Mouse (Mus musculus) intestine, embryonic 14.5 days (tissue): ENCODE measurements around the gene Cgrrf1. TPM values are rescaled to one million over a fixed set of nuclear protein-coding genes. Genes with fewer than 3 reads are reported as not detected.

Source experiments
- ATAC-seq: fragments of 200-750 bp; cut with Nextera tagmentation; replicated peaks from 2 replicates; pipeline ENCODE4 v1.8.0; 2017; ENCODE audit warnings: low read depth, moderate number of reproducible peaks, moderate TSS enrichment, moderate library complexity; ENCODE audit not compliant: low FRiP score, low TSS enrichment
- DNase-seq: peaks from one replicate; pipeline ENCODE4 v3.0.0-alpha.2; 2018; ENCODE audit warnings: low spot score
- H3K27ac ChIP-seq: fragments of 300-500 bp; sonication (generic); 2 replicates; pipeline ENCODE4 v1.5.1; 2014; ENCODE audit warnings: low read depth, mild to moderate bottlenecking, control low read depth
- H3K27me3 ChIP-seq: fragments of 300-500 bp; sonication (generic); replicated peaks from 2 replicates; pipeline ENCODE4 v1.6.1; 2014; ENCODE audit warnings: low read length, control low read depth; ENCODE audit not compliant: control insufficient read depth, insufficient read depth
- H3K36me3 ChIP-seq: fragments of 300-500 bp; sonication (generic); 2 replicates; pipeline ENCODE4 v1.6.1; 2014; ENCODE audit warnings: low read length, control low read depth; ENCODE audit not compliant: control insufficient read depth, insufficient read depth
- H3K4me1 ChIP-seq: fragments of 300-500 bp; sonication (generic); replicated peaks from 2 replicates; pipeline ENCODE4 v1.6.1; 2014; ENCODE audit warnings: low read length, control low read depth, mixed read lengths; ENCODE audit not compliant: control insufficient read depth, insufficient read depth
- H3K4me2 ChIP-seq: fragments of 300-500 bp; sonication (generic); 2 replicates; pipeline ENCODE4 v1.6.1; 2014; ENCODE audit warnings: low read length
- H3K4me3 ChIP-seq: fragments of 300-500 bp; sonication (generic); 2 replicates; pipeline ENCODE4 v1.5.1; 2014; ENCODE audit warnings: low read depth, low read length, control low read depth, mixed read lengths
- H3K9ac ChIP-seq: fragments of 300-500 bp; sonication (generic); 2 replicates; pipeline ENCODE4 v1.6.1; 2014; ENCODE audit warnings: mild to moderate bottlenecking, low read length
- H3K9me3 ChIP-seq: fragments of 300-500 bp; sonication (generic); 2 replicates; pipeline ENCODE4 v1.6.1; 2016; ENCODE audit warnings: low read length, control low read depth; ENCODE audit not compliant: control insufficient read depth
- WGBS: fragments of 180-500 bp; shearing (Covaris S2); extraction: QIAGEN DNeasy Blood & Tissue Kit; methylation state at CpG from one replicate; pipeline ENCODE4 v1.1.7; 2014; 5-methylcytosine and 5-hydroxymethylcytosine counted together
- polyA plus RNA-seq: library from polyadenylated mRNA; unstranded; fragments of >200 nt; fragmentation: Nextera tagmentation; extraction: Ambion mirVana; gene quantifications from 2 replicates; pipeline ENCODE4 v1.2.1, GENCODE M21; 2014

Gene Cgrrf1
- polyA plus RNA-seq, 1 experiment from 2014 or later, result 28.6 TPM

- ATAC-seq (no peak), DNase-seq (no peak)
- Histone ChIP-seq H3K4me2 (no peak overlapping the region), H3K27me3 (no peaks in the 10 kb centered on the region), H3K27ac (no peak overlapping the region), H3K9me3 (no peaks in the 10 kb centered on the region), H3K4me1 (peaks cover 10% of the 10 kb centered on the region), H3K9ac (no peak overlapping the region), H3K4me3 (no peak overlapping the region), H3K36me3 (no peaks in the 10 kb centered on the region)
- WGBS, result 92% methylated on average over 6 of the region's 6 CpGs
These were observed 41.2 kb upstream of the Cgrrf1 start for GRCm38 (mm10) chr14:46790723-46791122.

- Histone ChIP-seq H3K9me3 (0 out of 2 replicates have a peak, but pooled peaks cover under 1% of the 10 kb centered on the region), H3K9ac (no peak overlapping the region), H3K36me3 (no peaks in the 10 kb centered on the region), H3K27me3 (no peaks in the 10 kb centered on the region), H3K4me2 (no peak overlapping the region), H3K4me1 (no peaks in the 10 kb centered on the region), H3K27ac (no peak overlapping the region), H3K4me3 (no peak overlapping the region)
- WGBS, result 87% methylated on average over 5 of the region's 5 CpGs
- DNase-seq (no peak), ATAC-seq (no peak)
These were observed 37.8 kb upstream of the Cgrrf1 start for GRCm38 (mm10) chr14:46794157-46794556.

- Histone ChIP-seq H3K27ac (no peak overlapping the region), H3K4me3 (no peak overlapping the region), H3K4me1 (no peaks in the 10 kb centered on the region), H3K9me3 (0 out of 2 replicates have a peak, but pooled peaks cover 2% of the 10 kb centered on the region), H3K36me3 (no peaks in the 10 kb centered on the region; the same call in 1 of the 2 replicates), H3K9ac (no peak overlapping the region), H3K4me2 (no peak overlapping the region), H3K27me3 (no peaks in the 10 kb centered on the region)
- whole genome bisulfite sequencing, result 65% methylated on average over 3 of the region's 3 CpGs
- DNase-seq (no peak), ATAC-seq (no peak)
These were observed 31.1 kb upstream of the Cgrrf1 start for GRCm38 (mm10) chr14:46800684-46801345.

- H3K36me3 ChIP-seq, result peaks cover 7% of the 10 kb centered on the region; the same call in 1 of the 2 replicates
- WGBS, result 81% methylated on average over 4 of the region's 4 CpGs
- no peak for ATAC-seq
These were observed 28.7 kb upstream of the Cgrrf1 start for GRCm38 (mm10) chr14:46803259-46803658.

GRCm38 (mm10) chr14:46803791-46804190 lies 28.1 kb upstream of the Cgrrf1 start:
- no peaks in the 10 kb centered on the region for H3K4me1 ChIP-seq
- no peak overlapping the region for H3K4me3 ChIP-seq
- no peak for DNase-seq
- peaks cover 12% of the 10 kb centered on the region; the same call in 1 of the 2 replicates for H3K36me3 ChIP-seq
- ATAC-seq, result no peak
- no peak overlapping the region for H3K4me2 ChIP-seq
- H3K27ac ChIP-seq, result no peak overlapping the region
- no peaks in the 10 kb centered on the region for H3K27me3 ChIP-seq
- H3K9me3 ChIP-seq, result 0 out of 2 replicates have a peak, but pooled peaks cover 2% of the 10 kb centered on the region
- H3K9ac ChIP-seq, result no peak overlapping the region
- 85% methylated on average over 1 of the region's 1 CpGs for WGBS

More at GRCm38 (mm10) chr14:46803259-46803658, 28.7 kb upstream of the Cgrrf1 start:
- 0 out of 2 replicates have a peak, but pooled peaks cover 2% of the 10 kb centered on the region for H3K9me3 ChIP-seq
- no peak overlapping the region for H3K4me2 ChIP-seq
- no peak overlapping the region for H3K27ac ChIP-seq
- no peaks in the 10 kb centered on the region for H3K27me3 ChIP-seq
- H3K4me1 ChIP-seq, result no peaks in the 10 kb centered on the region
- no peak overlapping the region for H3K4me3 ChIP-seq
- no peak for DNase-seq
- no peak overlapping the region for H3K9ac ChIP-seq

- no peak overlapping the region for H3K4me3 ChIP-seq
- DNase-seq (no peak), ATAC-seq (no peak)
- H3K4me1 ChIP-seq, result no peaks in the 10 kb centered on the region
- WGBS, result 76% methylated on average over 5 of the region's 5 CpGs
- no peak overlapping the region for H3K27ac ChIP-seq
- no peaks in the 10 kb centered on the region for H3K27me3 ChIP-seq
- no peak overlapping the region for H3K4me2 ChIP-seq
- H3K9me3 ChIP-seq, result no peaks in the 10 kb centered on the region
- H3K36me3 ChIP-seq, result peaks cover 34% of the 10 kb centered on the region
- no peak overlapping the region for H3K9ac ChIP-seq
These were observed 25.7 kb upstream of the Cgrrf1 start for GRCm38 (mm10) chr14:46806186-46806585.

GRCm38 (mm10) chr14:46807927-46808326 lies 24.0 kb upstream of the Cgrrf1 start:
- Histone ChIP-seq H3K9me3 (no peaks in the 10 kb centered on the region), H3K9ac (no peak overlapping the region), H3K36me3 (peaks cover 48% of the 10 kb centered on the region), H3K27ac (no peak overlapping the region), H3K4me1 (no peaks in the 10 kb centered on the region), H3K4me2 (no peak overlapping the region), H3K4me3 (no peak overlapping the region), H3K27me3 (no peaks in the 10 kb centered on the region)
- ATAC-seq, result no peak
- 73% methylated on average over 3 of the region's 3 CpGs for WGBS
- DNase-seq, result no peak

GRCm38 (mm10) chr14:46815640-46816039 lies 16.3 kb upstream of the Cgrrf1 start:
- no peak for DNase-seq
- H3K4me1 ChIP-seq, result peaks cover 4% of the 10 kb centered on the region
- peaks cover 53% of the 10 kb centered on the region for H3K36me3 ChIP-seq
- H3K27ac ChIP-seq, result no peak overlapping the region
- no peak overlapping the region for H3K4me3 ChIP-seq
- 85% methylated on average over 6 of the region's 6 CpGs for WGBS
- H3K4me2 ChIP-seq, result no peak overlapping the region
- no peaks in the 10 kb centered on the region for H3K9me3 ChIP-seq
- no peak overlapping the region for H3K9ac ChIP-seq
- H3K27me3 ChIP-seq, result no peaks in the 10 kb centered on the region
- no peak for ATAC-seq
